Mouse (Mus musculus): ENCODE data around the gene Sdhc. TPM values are rescaled to one million over a fixed set of nuclear protein-coding genes. Genes with fewer than 3 reads are reported as not detected.

The Sdhc gene
- 205 and 248 TPM in 2 replicates for polyA plus RNA-seq (2012; rRNA removed)

DNA sequence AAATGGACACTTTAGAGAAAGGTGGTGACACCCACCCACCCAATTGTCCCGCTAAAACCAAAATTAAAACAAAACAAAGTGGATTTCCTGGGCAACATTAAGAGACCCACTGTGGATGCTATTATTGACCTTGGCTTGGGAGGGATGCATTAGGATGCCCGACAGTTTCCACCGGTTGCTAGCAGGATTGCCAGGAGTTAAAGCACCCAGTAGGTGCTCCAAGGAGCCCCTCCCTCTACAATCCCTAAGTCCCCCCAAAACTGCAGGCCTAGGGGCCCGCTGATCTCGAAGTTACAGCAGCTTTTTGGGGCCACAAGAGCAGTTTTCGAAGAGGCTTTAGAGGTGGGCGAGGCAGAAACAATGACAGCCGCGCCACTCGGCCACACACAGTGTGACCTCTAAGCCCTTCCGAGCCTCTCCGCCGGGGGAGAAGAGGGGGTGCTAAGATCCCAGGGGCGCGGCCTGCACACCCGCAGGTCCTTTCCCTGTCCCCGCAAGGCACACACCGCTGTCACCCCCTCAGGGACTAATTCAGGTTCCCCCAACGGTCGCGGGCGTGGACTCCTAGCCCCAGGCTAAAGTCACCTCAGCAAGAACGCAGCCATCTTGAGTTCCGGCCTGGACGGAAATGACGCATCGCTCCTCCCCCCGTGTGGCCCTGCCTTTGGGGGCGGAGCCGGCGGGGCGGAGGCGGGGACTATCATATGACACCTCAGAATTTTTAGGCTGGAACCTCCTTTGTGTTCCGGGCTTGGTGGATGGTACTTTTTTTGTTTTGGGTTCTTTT is at the start of gene Sdhc, which contains the start of gene Mpz:
Gene Sdhc, minus strand, starts transcription at position 630 of the 787 bp plus-strand sequence.
Gene Mpz, plus strand, starts transcription at position 738 of the 787 bp plus-strand sequence.

DNA sequence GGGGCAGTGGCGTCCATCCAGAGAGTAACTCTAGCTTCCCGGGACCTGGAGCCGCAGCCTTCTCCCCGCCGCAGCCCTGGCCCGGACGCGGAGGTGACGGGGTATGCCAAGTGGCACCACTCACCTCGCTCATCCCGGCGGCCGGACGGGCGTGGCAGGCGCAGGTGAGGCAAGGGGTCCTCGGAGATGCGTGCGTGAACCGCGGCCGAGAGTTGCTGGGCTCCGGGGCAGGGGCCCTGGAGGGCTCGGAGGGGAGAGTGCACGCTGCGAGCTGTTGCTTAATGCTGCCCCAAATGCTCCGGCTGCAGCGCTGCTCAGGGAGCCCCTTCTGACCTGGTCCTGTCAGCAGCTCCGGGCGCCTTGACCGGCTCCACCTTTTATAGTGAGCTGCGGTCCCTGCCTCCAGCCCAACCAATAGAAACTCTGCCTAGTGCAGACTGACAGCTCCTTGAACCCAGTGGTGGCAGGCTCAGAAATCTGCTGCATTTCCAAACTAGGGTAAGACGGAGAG is 45.5 kb upstream of the Sdhc start, which contains the start of gene Pcp4l1:
Gene Pcp4l1, minus strand, starts transcription at position 382 of the 511 bp plus-strand sequence.

DNA sequence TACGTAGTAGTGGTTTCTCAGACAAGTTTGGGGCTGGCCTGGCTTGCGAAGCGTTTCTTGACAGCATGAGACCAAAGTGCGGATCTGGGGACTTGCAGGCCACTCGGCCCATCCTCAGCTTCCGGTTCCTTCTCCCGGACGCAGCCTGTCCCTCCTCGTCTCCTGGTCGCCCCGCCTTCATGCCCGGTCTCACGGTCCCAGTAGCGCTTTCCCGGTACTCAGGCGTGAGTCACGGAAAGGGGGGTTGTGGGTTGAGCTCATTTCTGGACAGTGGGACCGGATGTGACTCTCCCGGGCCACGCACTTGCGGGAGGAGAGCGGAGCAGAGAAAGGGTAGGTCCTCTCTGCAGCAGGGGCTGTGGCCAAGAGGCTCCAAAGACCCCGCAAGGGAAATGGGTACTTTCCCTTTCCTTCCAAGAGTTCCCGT is 36.5 kb downstream of the Sdhc start, which contains the start of gene Cfap126:
Gene Cfap126, plus strand, starts transcription at position 46 of the 427 bp plus-strand sequence.

Other genes with a start within 250 kb of the Sdhc start
- gene Fcrlb, start 237.7 kb downstream of the Sdhc start, polyA plus RNA-seq (2012; rRNA removed): 0.37 and 0.59 TPM in 2 replicates
- 2.6 and 4.0 TPM in 2 replicates for gene Fcrla, start 223.0 kb downstream of the Sdhc start, polyA plus RNA-seq (2012; rRNA removed)
- 6.6 and 13.8 TPM in 2 replicates for gene Fcgr2b, start 174.1 kb downstream of the Sdhc start, polyA plus RNA-seq (2012; rRNA removed)
- gene Fcgr4, start 131.7 kb downstream of the Sdhc start, polyA plus RNA-seq (2012; rRNA removed): 1.3 and 1.4 TPM in 2 replicates
- gene Fcgr3, start 85.7 kb downstream of the Sdhc start, polyA plus RNA-seq (2012; rRNA removed): 7.1 and 7.7 TPM in 2 replicates
- 1.2 and 1.7 TPM in 2 replicates for gene Cfap126, start 36.7 kb downstream of the Sdhc start, polyA plus RNA-seq (2012; rRNA removed)
- 0.91 and 1.0 TPM in 2 replicates for gene Mpz, start 108 bp upstream of the Sdhc start, polyA plus RNA-seq (2012; rRNA removed)
- gene Pcp4l1, start 45.7 kb upstream of the Sdhc start, polyA plus RNA-seq (2012; rRNA removed): 42.0 and 71.2 TPM in 2 replicates
- gene Nr1i3, start 63.4 kb upstream of the Sdhc start, polyA plus RNA-seq (2012; rRNA removed): 2.3 and 2.4 TPM in 2 replicates
- gene Tomm40l, start 71.9 kb upstream of the Sdhc start, polyA plus RNA-seq (2012; rRNA removed): 35.4 and 39.0 TPM in 2 replicates
- gene Apoa2, start 74.5 kb upstream of the Sdhc start, polyA plus RNA-seq (2012; rRNA removed): 0.64 and 3.6 TPM in 2 replicates
- gene Fcer1g, start 83.8 kb upstream of the Sdhc start, polyA plus RNA-seq (2012; rRNA removed): 34.3 and 37.0 TPM in 2 replicates
- gene Adamts4, start 99.8 kb upstream of the Sdhc start, polyA plus RNA-seq (2012; rRNA removed): 4.7 TPM in 2 replicates
- gene Ndufs2, start 100.8 kb upstream of the Sdhc start, polyA plus RNA-seq (2012; rRNA removed): 134 and 158 TPM in 2 replicates
- gene B4galt3, start 119.7 kb upstream of the Sdhc start, polyA plus RNA-seq (2012; rRNA removed): 75.9 and 85.5 TPM in 2 replicates
- gene Ppox, start 130.6 kb upstream of the Sdhc start, polyA plus RNA-seq (2012; rRNA removed): 31.9 and 36.7 TPM in 2 replicates
- 41.4 and 43.3 TPM in 2 replicates for gene Usp21, start 137.4 kb upstream of the Sdhc start, polyA plus RNA-seq (2012; rRNA removed)
- gene Ufc1, start 144.4 kb upstream of the Sdhc start, polyA plus RNA-seq (2012; rRNA removed): 23.2 and 26.3 TPM in 2 replicates
- gene Dedd, start 178.5 kb upstream of the Sdhc start, polyA plus RNA-seq (2012; rRNA removed): 49.2 and 53.1 TPM in 2 replicates
- gene Nit1, start 195.0 kb upstream of the Sdhc start, polyA plus RNA-seq (2012; rRNA removed): 62.5 and 68.1 TPM in 2 replicates
- gene Pfdn2, start 195.1 kb upstream of the Sdhc start, polyA plus RNA-seq (2012; rRNA removed): 2.3 and 5.7 TPM in 2 replicates
- 1.0 and 2.1 TPM in 2 replicates for gene Klhdc9, start 210.2 kb upstream of the Sdhc start, polyA plus RNA-seq (2012; rRNA removed)
- 2.6 and 3.2 TPM in 2 replicates for gene Nectin4, start 219.5 kb upstream of the Sdhc start, polyA plus RNA-seq (2012; rRNA removed)
- 3.7 and 4.7 TPM in 2 replicates for gene Arhgap30, start 238.4 kb upstream of the Sdhc start, polyA plus RNA-seq (2012; rRNA removed)